Mouse (Mus musculus) MEL (cell line): ENCODE measurements around the gene Auts2. TPM values are rescaled to one million over a fixed set of nuclear protein-coding genes. Genes with fewer than 3 reads are reported as not detected.

Source experiments
- DNase-seq: peaks from one replicate; pipeline ENCODE4 v3.0.0; 2011; ENCODE audit warnings: low read depth, low spot score
- H3K27ac ChIP-seq: 2 replicates; pipeline ENCODE4 v1.5.1; 2012; ENCODE audit warnings: low read depth, mild to moderate bottlenecking, control low read depth, low read length, moderate library complexity; ENCODE audit not compliant: control insufficient read depth
- H3K27me3 ChIP-seq, 2 experiments: fragments of 150-350 bp in 1 of 2; sonication (generic) in 1 of 2; 2 replicates each; pipeline ENCODE4 v1.6.1; 2012; ENCODE audit warnings: low read length in 2 of 2, mild to moderate bottlenecking in 2 of 2, improper control_type of control experiment in 1 of 2, moderate library complexity in 1 of 2; ENCODE audit not compliant: insufficient read depth in 2 of 2, control insufficient read depth in 1 of 2
- H3K36me3 ChIP-seq, 2 experiments: 2 replicates each; pipeline ENCODE4 v1.6.1; 2012 to 2014; ENCODE audit warnings: low read length in 2 of 2, improper control_type of control experiment in 1 of 2, inconsistent platforms in 1 of 2, mild to moderate bottlenecking in 1 of 2; ENCODE audit not compliant: insufficient read depth in 2 of 2, control insufficient read depth in 1 of 2
- H3K4me1 ChIP-seq, 2 experiments: fragments of 150-350 bp in 1 of 2; sonication (generic) in 1 of 2; 2 replicates each; pipeline ENCODE4 v1.6.1; 2012; ENCODE audit warnings: low read length in 2 of 2, improper control_type of control experiment in 1 of 2, mild to moderate bottlenecking in 1 of 2; ENCODE audit not compliant: insufficient read depth in 2 of 2, control insufficient read depth in 1 of 2
- H3K4me3 ChIP-seq, 2 experiments: fragments of 150-350 bp in 1 of 2; sonication (generic) in 1 of 2; 2 replicates each; pipeline ENCODE4 v1.5.1; 2012; ENCODE audit warnings: low read depth in 2 of 2, low read length in 2 of 2, mild to moderate bottlenecking in 2 of 2, moderate library complexity in 2 of 2, control low read depth in 1 of 2, improper control_type of control experiment in 1 of 2; ENCODE audit not compliant: control insufficient read depth in 1 of 2, insufficient read depth in 1 of 2
- H3K79me2 ChIP-seq: 2 replicates; pipeline ENCODE4 v1.6.1; 2012; ENCODE audit warnings: mild to moderate bottlenecking, low read length, moderate library complexity; ENCODE audit not compliant: control insufficient read depth, poor library complexity, insufficient read depth
- H3K9ac ChIP-seq: 2 replicates; pipeline ENCODE4 v1.6.1; 2012; ENCODE audit warnings: low read depth, mild to moderate bottlenecking, control low read depth, low read length, moderate library complexity; ENCODE audit not compliant: control insufficient read depth, poor library complexity, severe bottlenecking
- H3K9me3 ChIP-seq: fragments of 150-350 bp; sonication (generic); replicated peaks from 2 replicates; pipeline ENCODE4 v1.6.1; 2012; ENCODE audit warnings: mild to moderate bottlenecking, low read length, improper control_type of control experiment, moderate library complexity; ENCODE audit not compliant: insufficient read depth
- BHLHE40 ChIP-seq: IDR thresholded peaks from 2 replicates; pipeline ENCODE4 v1.6.1; 2012; ENCODE audit warnings: low read depth, mild to moderate bottlenecking, inconsistent platforms, low read length, improper control_type of control experiment, borderline replicate concordance
- CHD2 ChIP-seq: IDR thresholded peaks from 2 replicates; pipeline ENCODE4 v1.6.1; 2011; ENCODE audit warnings: low read length, improper control_type of control experiment
- CTCF ChIP-seq, 3 experiments: IDR thresholded peaks in 2 of 3; conservative IDR thresholded peaks in 1 of 3; 2 replicates each; pipeline ENCODE4 v1.5.1; 2011 to 2012; ENCODE audit warnings: low read length in 3 of 3, low read depth in 2 of 3, mild to moderate bottlenecking in 2 of 3, improper control_type of control experiment in 1 of 3, inconsistent platforms in 1 of 3, mixed read lengths in 1 of 3, moderate library complexity in 1 of 3; ENCODE audit not compliant: control insufficient read depth in 1 of 3, insufficient read depth in 1 of 3, poor library complexity in 1 of 3, severe bottlenecking in 1 of 3
- ELF1 ChIP-seq: IDR thresholded peaks from 2 replicates; pipeline ENCODE4 v1.6.1; 2014; ENCODE audit warnings: low read depth, mild to moderate bottlenecking, inconsistent platforms, low read length, improper control_type of control experiment, moderate library complexity
- EP300 ChIP-seq, 2 experiments: IDR thresholded peaks; 2 replicates each; pipeline ENCODE4 v1.6.1; 2011; ENCODE audit warnings: improper control_type of control experiment in 2 of 2, low read length in 2 of 2, low read depth in 1 of 2, mild to moderate bottlenecking in 1 of 2
- ETS1 ChIP-seq: IDR thresholded peaks from 2 replicates; pipeline ENCODE4 v1.6.1; 2012; ENCODE audit warnings: low read depth, mild to moderate bottlenecking, inconsistent platforms, low read length, improper control_type of control experiment, moderate library complexity
- GABPA ChIP-seq: IDR thresholded peaks from 2 replicates; pipeline ENCODE4 v1.6.1; 2012; ENCODE audit warnings: low read depth, mild to moderate bottlenecking, inconsistent platforms, low read length, improper control_type of control experiment, moderate library complexity
- MEF2A ChIP-seq: IDR thresholded peaks from 2 replicates; pipeline ENCODE4 v1.6.1; 2014; ENCODE audit warnings: low read depth, mild to moderate bottlenecking, inconsistent platforms, low read length, improper control_type of control experiment; ENCODE audit not compliant: poor library complexity, insufficient replicate concordance, severe bottlenecking; ENCODE audit errors: extremely low read depth
- MYB ChIP-seq: IDR thresholded peaks from 2 replicates; pipeline ENCODE4 v1.6.1; 2011; ENCODE audit warnings: mild to moderate bottlenecking, low read depth, low read length, improper control_type of control experiment
- MYC ChIP-seq: IDR thresholded peaks from 2 replicates; pipeline ENCODE4 v1.6.1; 2011; ENCODE audit warnings: low read depth, mild to moderate bottlenecking, low read length, improper control_type of control experiment, moderate library complexity
- NELFE ChIP-seq: IDR thresholded peaks from 2 replicates; pipeline ENCODE4 v1.6.1; 2011; ENCODE audit warnings: low read depth, low read length, improper control_type of control experiment
- POLR2A ChIP-seq, 2 experiments: IDR thresholded peaks; 2 replicates each; pipeline ENCODE4 v1.6.1; 2011 to 2012; ENCODE audit warnings: low read length in 2 of 2, mild to moderate bottlenecking in 2 of 2, control low read depth in 1 of 2, improper control_type of control experiment in 1 of 2, low read depth in 1 of 2, moderate library complexity in 1 of 2; ENCODE audit not compliant: control insufficient read depth in 1 of 2, insufficient read depth in 1 of 2, poor library complexity in 1 of 2
- POLR2AphosphoS5 ChIP-seq: IDR thresholded peaks from 2 replicates; pipeline ENCODE4 v1.6.1; 2012; ENCODE audit warnings: low read depth, borderline replicate concordance, mild to moderate bottlenecking, inconsistent platforms, low read length, moderate library complexity, mixed read lengths
- RAD21 ChIP-seq: IDR thresholded peaks from 2 replicates; pipeline ENCODE4 v1.6.1; 2011; ENCODE audit warnings: mild to moderate bottlenecking, low read depth, low read length, improper control_type of control experiment
- RCOR1 ChIP-seq: IDR thresholded peaks from 2 replicates; pipeline ENCODE4 v1.6.1; 2012; ENCODE audit warnings: low read depth, mild to moderate bottlenecking, inconsistent platforms, low read length, improper control_type of control experiment
- TBP ChIP-seq: IDR thresholded peaks from 2 replicates; pipeline ENCODE4 v1.8.0; 2011; ENCODE audit warnings: low read depth, low read length, improper control_type of control experiment
- TCF12 ChIP-seq: IDR thresholded peaks from 2 replicates; pipeline ENCODE4 v1.6.1; 2014; ENCODE audit warnings: low read depth, mild to moderate bottlenecking, inconsistent platforms, low read length, improper control_type of control experiment, moderate library complexity
- UBTF ChIP-seq: IDR thresholded peaks from 2 replicates; pipeline ENCODE4 v1.6.1; 2012; ENCODE audit warnings: low read depth, mild to moderate bottlenecking, inconsistent platforms, low read length, improper control_type of control experiment, moderate library complexity, borderline replicate concordance; ENCODE audit not compliant: insufficient read depth
- USF1 ChIP-seq: IDR thresholded peaks from 2 replicates; pipeline ENCODE4 v1.6.1; 2014; ENCODE audit warnings: low read depth, mild to moderate bottlenecking, inconsistent platforms, low read length, improper control_type of control experiment, moderate library complexity
- USF2 ChIP-seq, 2 experiments: IDR thresholded peaks; 2 replicates each; pipeline ENCODE4 v1.6.1; 2011 to 2012; ENCODE audit warnings: improper control_type of control experiment in 2 of 2, low read length in 2 of 2, borderline replicate concordance in 1 of 2, inconsistent platforms in 1 of 2, low read depth in 1 of 2, mild to moderate bottlenecking in 1 of 2; ENCODE audit not compliant: insufficient read depth in 1 of 2
- ZKSCAN1 ChIP-seq: IDR thresholded peaks from 2 replicates; pipeline ENCODE4 v1.6.1; 2012; ENCODE audit warnings: low read depth, mild to moderate bottlenecking, inconsistent platforms, low read length, improper control_type of control experiment, moderate library complexity
- polyA plus RNA-seq, 2 experiments: library from polyadenylated mRNA; stranded (reverse) in 1 of 2; unstranded in 1 of 2; fragments of >175 nt in 1 of 2; fragments of >200 nt in 1 of 2; gene quantifications; 2 replicates each; pipeline versions ENCODE4 v1.2.1 to v1.2.4; 2012; ENCODE audit warnings: low replicate concordance in 2 of 2, low read depth in 1 of 2; ENCODE audit not compliant: insufficient read length in 2 of 2, insufficient read depth in 1 of 2, missing spikeins in 1 of 2
- total RNA-seq: library from RNA; depleted of rRNA; stranded (reverse); fragments of 300-350 nt; gene quantifications from 2 replicates; pipeline ENCODE4 v1.2.3, GENCODE M21; 2012

The Auts2 gene
- total and polyA plus RNA-seq, 3 experiments: not detected

DNA sequence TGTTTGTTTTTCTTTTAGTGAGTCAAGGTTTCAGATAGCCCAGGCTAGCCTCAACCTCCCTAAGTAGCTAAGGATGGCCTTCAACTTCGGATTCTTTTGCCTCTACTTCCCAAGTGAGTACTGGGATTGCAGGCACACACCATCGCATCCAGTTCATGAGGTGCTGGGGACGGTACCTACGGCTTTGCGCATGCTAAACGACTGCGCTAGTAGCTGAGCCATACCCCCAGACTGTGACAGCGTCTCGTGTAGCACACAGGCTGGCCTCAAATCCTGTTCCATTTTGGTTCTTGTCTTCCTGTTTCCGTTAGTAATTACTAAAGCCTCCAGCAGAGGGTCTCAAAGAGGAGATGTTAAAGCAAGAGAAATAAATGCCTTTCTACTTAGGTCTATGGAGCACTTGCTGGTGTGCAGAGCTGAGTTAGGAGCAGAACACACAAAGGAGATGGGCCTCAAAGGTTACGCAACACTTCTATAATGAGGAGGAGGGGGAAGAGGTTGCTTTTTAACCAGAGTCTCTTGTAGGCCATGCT lies 967.3 kb downstream of the Auts2 start:
- Histone ChIP-seq H3K4me3 (no peak overlapping the region), H3K9me3 (no peaks in the 10 kb centered on the region), H3K9ac (no peak overlapping the region), H3K27me3 (no peaks in the 10 kb centered on the region), H3K36me3 (no peaks in the 10 kb centered on the region), H3K27ac (no peak overlapping the region), H3K4me1 (no peaks in the 10 kb centered on the region), H3K79me2 (no peaks in the 10 kb centered on the region)
- DNase-seq: no peak
- TF ChIP-seq USF1 (no peak), EP300 (IDR thresholded peaks at IDR 0.05; ENCODE audit: low read depth in 1 of 2, low read length in 2 of 2) (no peak), POLR2A (IDR thresholded peaks at IDR 0.05; ENCODE audit: control insufficient read depth in 1 of 2, insufficient read depth in 1 of 2, low read depth in 1 of 2, low read length in 2 of 2, poor library complexity in 1 of 2) (no peak), MEF2A (no peak), POLR2AphosphoS5 (no peak), MYC (no peak), ELF1 (no peak), RAD21 (no peak), USF2 (IDR thresholded peaks at IDR 0.05; ENCODE audit: borderline replicate concordance in 1 of 2, insufficient read depth in 1 of 2, low read depth in 1 of 2, low read length in 2 of 2) (no peak), ZKSCAN1 (no peak), RCOR1 (no peak), MYB (no peak), BHLHE40 (no peak)

DNA sequence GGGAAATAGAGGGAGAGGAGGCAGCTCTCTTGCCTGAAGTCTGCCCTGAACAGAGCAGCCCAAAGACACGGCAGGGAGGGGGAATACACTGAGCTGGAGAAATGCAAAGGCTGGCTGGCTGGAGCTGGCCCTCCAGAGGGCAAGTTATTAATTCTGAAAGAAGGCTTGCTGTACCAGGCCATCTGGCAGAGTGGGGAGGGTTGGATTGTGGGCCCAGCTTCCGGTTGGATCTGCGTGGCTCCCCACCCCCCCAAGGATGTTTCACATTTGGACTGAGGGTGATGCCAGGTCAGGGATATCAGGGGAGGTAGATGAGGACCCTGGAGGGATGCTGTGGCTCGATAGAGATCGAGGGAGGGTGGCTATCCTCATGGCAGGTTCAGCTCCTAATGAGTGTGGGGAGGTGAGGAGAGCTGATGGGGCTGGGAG lies 968.0 kb downstream of the Auts2 start:
- no peak for DNase-seq
- Histone ChIP-seq H3K9ac (no peak overlapping the region), H3K4me1 (no peaks in the 10 kb centered on the region), H3K27ac (no peak overlapping the region), H3K9me3 (no peaks in the 10 kb centered on the region), H3K27me3 (no peaks in the 10 kb centered on the region), H3K79me2 (no peaks in the 10 kb centered on the region), H3K4me3 (no peak overlapping the region), H3K36me3 (no peaks in the 10 kb centered on the region)
- TF ChIP-seq UBTF (no peak), CTCF (IDR thresholded peaks at IDR 0.05 in 2 of 3, conservative IDR thresholded peaks at IDR 0.05 in 1 of 3; ENCODE audit: control insufficient read depth in 1 of 3, insufficient read depth in 1 of 3, low read depth in 2 of 3, low read length in 3 of 3, poor library complexity in 1 of 3, severe bottlenecking in 1 of 3) (no peak), GABPA (no peak), TBP (no peak), CHD2 (no peak), RCOR1 (no peak), TCF12 (no peak), NELFE (no peak), ETS1 (no peak)
